In genomic region chr4:86435631-86436030, GRCm38 (mm10) we compare ENCODE assay signal across 26 mouse cellular contexts.
"Had no signal": no experiment of that assay in that cellular context is flagged by ENCODE, and none has a peak within 500 bp of the region (broad histone marks: within the 10 kb centered on the region; RNA-seq: fewer than 3 reads in every experiment).

No protein-coding gene starts in this region.

- H3K4me1 ChIP-seq: heart, embryonic 10.5 days; heart, embryonic 12.5 days; heart, embryonic 15.5 days; hindbrain, embryonic 10.5 days; hindbrain, embryonic 12.5 days; hindbrain, embryonic 13.5 days; hindbrain, embryonic 15.5 days; intestine, embryonic 15.5 days had no signal

- DNase-seq: heart, postnatal 10 days; heart, postnatal 14 days; heart, postnatal 36 days; heart, postnatal 4 days; kidney, adult 18-20 months; kidney, postnatal 10 days; kidney, postnatal 14 days; kidney, postnatal 25 days; kidney, postnatal 36 days; kidney, postnatal 4 days; layer of hippocampus, adult 9-11 months; layer of hippocampus, postnatal 36 days had no signal

- H3K27ac ChIP-seq: heart, embryonic 10.5 days; heart, embryonic 13.5 days; heart, embryonic 15.5 days; hindbrain, embryonic 10.5 days; hindbrain, embryonic 12.5 days; hindbrain, embryonic 13.5 days; hindbrain, embryonic 14.5 days; hindbrain, embryonic 15.5 days; hindbrain, postnatal 0 days; intestine, embryonic 15.5 days; kidney, embryonic 15.5 days; kidney, postnatal 0 days; layer of hippocampus, adult 2 months had no signal

- H3K9ac ChIP-seq: heart, embryonic 12.5 days; heart, embryonic 13.5 days; heart, embryonic 15.5 days; hindbrain, embryonic 12.5 days; hindbrain, embryonic 13.5 days; hindbrain, embryonic 14.5 days; hindbrain, embryonic 15.5 days; intestine, embryonic 15.5 days; kidney, embryonic 15.5 days had no signal

- H3K27me3 ChIP-seq: heart, embryonic 12.5 days; heart, embryonic 13.5 days; heart, embryonic 15.5 days; hindbrain, embryonic 12.5 days; hindbrain, embryonic 13.5 days; hindbrain, embryonic 15.5 days; intestine, embryonic 15.5 days; kidney, embryonic 15.5 days had no signal

- H3K36me3 ChIP-seq: heart, embryonic 10.5 days; heart, embryonic 12.5 days; heart, embryonic 13.5 days; heart, embryonic 15.5 days; hindbrain, embryonic 10.5 days; hindbrain, embryonic 12.5 days; hindbrain, embryonic 13.5 days; hindbrain, embryonic 15.5 days; intestine, embryonic 15.5 days; kidney, embryonic 15.5 days had no signal

- H3K4me3 ChIP-seq: heart, embryonic 10.5 days; heart, embryonic 12.5 days; heart, embryonic 13.5 days; heart, embryonic 15.5 days; hindbrain, embryonic 10.5 days; hindbrain, embryonic 12.5 days; hindbrain, embryonic 13.5 days; hindbrain, embryonic 15.5 days; intestine, embryonic 15.5 days; kidney, embryonic 15.5 days; layer of hippocampus, adult 2 months had no signal
